Mouse (Mus musculus) liver, adult 2 months (tissue): ENCODE measurements around the gene Dis3l2. TPM values are rescaled to one million over a fixed set of nuclear protein-coding genes. Genes with fewer than 3 reads are reported as not detected.

ENCODE experiments used
- DNase-seq: peaks from one replicate; pipeline ENCODE4 v3.0.0-alpha.2; 2011; ENCODE audit warnings: low read depth, low spot score; ENCODE audit errors: extremely low read depth
- H3K27ac ChIP-seq: fragments of 200-500 bp; replicated peaks from 2 replicates; pipeline ENCODE4 v1.5.1; 2012; ENCODE audit warnings: low read depth, mild to moderate bottlenecking, control low read depth, inconsistent platforms, low read length; ENCODE audit not compliant: insufficient read depth
- H3K27me3 ChIP-seq: fragments of 200-500 bp; 2 replicates; pipeline ENCODE4 v1.6.1; 2012; ENCODE audit warnings: mild to moderate bottlenecking, moderate library complexity, low read length, inconsistent platforms; ENCODE audit not compliant: control insufficient read depth, insufficient read depth
- H3K36me3 ChIP-seq: fragments of 200-500 bp; 2 replicates; pipeline ENCODE4 v1.6.1; 2012; ENCODE audit warnings: low read length, inconsistent platforms; ENCODE audit not compliant: control insufficient read depth, insufficient read depth
- H3K4me1 ChIP-seq: fragments of 200-500 bp; 2 replicates; pipeline ENCODE4 v1.6.1; 2011; ENCODE audit warnings: low read length; ENCODE audit not compliant: control insufficient read depth, insufficient read depth
- H3K4me3 ChIP-seq: fragments of 200-500 bp; 2 replicates; pipeline ENCODE4 v1.5.1; 2011; ENCODE audit warnings: low read depth, mild to moderate bottlenecking, control low read depth, low read length, moderate library complexity; ENCODE audit not compliant: insufficient read depth
- H3K79me2 ChIP-seq: fragments of 200-500 bp; 2 replicates; pipeline ENCODE4 v1.6.1; 2012; ENCODE audit warnings: inconsistent platforms, mild to moderate bottlenecking, low read length, moderate library complexity; ENCODE audit not compliant: control insufficient read depth, insufficient read depth
- H3K9ac ChIP-seq: fragments of 200-500 bp; 2 replicates; pipeline ENCODE4 v1.6.1; 2012; ENCODE audit warnings: low read depth, mild to moderate bottlenecking, control low read depth, inconsistent platforms, low read length
- CTCF ChIP-seq: fragments of 200-500 bp; IDR thresholded peaks from 2 replicates; pipeline ENCODE4 v1.5.1; 2011; ENCODE audit warnings: low read depth, low read length, control low read depth
- POLR2A ChIP-seq: fragments of 200-500 bp; IDR thresholded peaks from 2 replicates; pipeline ENCODE4 v1.6.1; 2011; ENCODE audit warnings: low read length, control low read depth; ENCODE audit not compliant: insufficient read depth; ENCODE audit errors: extremely low read depth
- WGBS: fragments of 180-500 bp; shearing (Covaris S2); methylation state at CpG from one replicate; pipeline ENCODE4 v1.1.7; 2018; 5-methylcytosine and 5-hydroxymethylcytosine counted together
- polyA plus RNA-seq: library from polyadenylated mRNA; depleted of rRNA; stranded (reverse); fragments of >200 nt; gene quantifications from 2 replicates; pipeline ENCODE4 v1.2.3, GENCODE M21; 2012
- total RNA-seq: library from RNA; depleted of rRNA; stranded (reverse); fragments of >200 nt; gene quantifications from 2 replicates; pipeline ENCODE4 v1.2.3, GENCODE M21; 2014

Gene Dis3l2
- total and polyA plus RNA-seq, 2 experiments = 9.0 to 13.4 TPM

DNA sequence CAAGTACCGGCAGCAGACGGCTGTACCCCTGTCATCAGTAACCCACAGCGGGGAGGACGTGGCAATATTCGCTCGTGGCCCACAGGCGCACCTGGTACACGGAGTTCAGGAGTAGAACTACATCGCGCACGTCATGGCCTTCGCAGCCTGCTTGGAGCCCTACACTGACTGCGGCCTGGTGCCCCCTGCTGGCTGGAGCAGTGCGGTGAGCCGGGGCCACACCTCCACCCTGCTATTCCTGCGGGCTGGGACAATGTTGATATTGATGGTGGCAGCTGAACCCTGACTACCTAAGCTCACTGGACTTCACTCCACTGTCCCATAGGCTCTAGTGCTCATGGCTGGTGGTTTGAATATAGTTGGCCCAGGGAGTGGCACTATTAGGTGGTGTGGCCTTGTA lies 367.1 kb downstream of the Dis3l2 start:
- peak; percentile 75 for TF ChIP-seq CTCF
- no peak for TF ChIP-seq POLR2A
- Histone ChIP-seq H3K4me3 (no peak overlapping the region), H3K79me2 (no peaks in the 10 kb centered on the region), H3K9ac (no peak overlapping the region), H3K36me3 (no peaks in the 10 kb centered on the region), H3K27ac (no peak overlapping the region), H3K4me1 (no peaks in the 10 kb centered on the region), H3K27me3 (no peaks in the 10 kb centered on the region)
- DNase-seq = peak; percentile 6
- WGBS = 55% methylated on average over 16 of the region's 16 CpGs

- no peaks in the 10 kb centered on the region for H3K79me2 ChIP-seq
- 92% methylated on average over 8 of the region's 8 CpGs for WGBS
- H3K27ac ChIP-seq = no peak overlapping the region
- no peaks in the 10 kb centered on the region for H3K36me3 ChIP-seq
- H3K4me3 ChIP-seq = no peak overlapping the region
- H3K27me3 ChIP-seq = no peaks in the 10 kb centered on the region
- no peak for DNase-seq
- no peak overlapping the region for H3K9ac ChIP-seq
- no peak for TF ChIP-seq POLR2A
- no peak for TF ChIP-seq CTCF
- H3K4me1 ChIP-seq = no peaks in the 10 kb centered on the region
These were observed 370.2 kb downstream of the Dis3l2 start for GRCm38 (mm10) chr1:87073776-87074175.

DNA sequence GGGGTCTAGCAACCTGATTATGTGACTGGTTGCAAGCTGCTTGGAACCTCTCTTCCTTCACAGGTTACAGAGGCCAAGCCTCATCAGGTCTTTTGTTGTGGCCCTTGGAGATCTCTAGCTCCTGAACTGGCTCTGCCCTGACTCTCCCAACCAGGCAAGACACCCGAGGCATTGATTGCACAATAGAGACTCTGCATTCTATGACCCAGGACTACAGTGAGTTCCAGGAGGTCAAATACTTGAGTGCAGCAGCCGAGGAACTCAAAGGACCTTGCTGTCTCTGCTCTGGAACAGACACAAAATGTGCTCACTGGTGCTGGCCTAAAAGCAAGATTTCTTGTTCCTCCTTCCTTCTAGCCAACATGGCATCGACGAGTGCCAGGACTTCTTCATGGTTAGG lies 382.6 kb downstream of the Dis3l2 start:
- WGBS = 49% methylated on average over 4 of the region's 4 CpGs
- DNase-seq = peak; percentile 25
- H3K4me1 ChIP-seq = no peaks in the 10 kb centered on the region
- no peak overlapping the region for H3K4me3 ChIP-seq
- no peak overlapping the region for H3K27ac ChIP-seq
- no peak overlapping the region for H3K9ac ChIP-seq
- H3K36me3 ChIP-seq = no peaks in the 10 kb centered on the region
- H3K27me3 ChIP-seq = no peaks in the 10 kb centered on the region
- no peaks in the 10 kb centered on the region for H3K79me2 ChIP-seq
- TF ChIP-seq POLR2A (no peak), CTCF (no peak)

DNA sequence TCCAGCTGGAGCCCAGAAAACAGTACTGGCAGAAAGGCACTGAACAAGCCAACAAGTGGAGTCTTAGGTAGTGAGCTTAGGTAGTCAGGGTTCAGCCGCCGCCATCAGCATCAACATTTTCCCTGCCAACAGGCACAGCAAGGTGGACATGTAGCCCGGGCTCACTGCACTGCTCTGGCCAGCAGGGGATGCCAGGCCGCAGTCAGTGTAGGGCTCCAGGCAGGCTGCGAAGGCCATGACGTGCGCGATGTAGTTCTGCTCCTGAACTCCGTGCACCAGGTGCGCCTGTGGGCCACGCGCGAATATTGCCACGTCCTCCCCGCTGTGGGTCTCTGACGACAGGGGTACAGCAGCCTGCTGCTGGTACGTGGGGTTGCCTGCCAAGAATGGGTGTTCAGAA lies 383.4 kb downstream of the Dis3l2 start:
- H3K27ac ChIP-seq = no peak overlapping the region

GRCm38 (mm10) chr1:87089251-87089650 lies 385.6 kb downstream of the Dis3l2 start:
- Histone ChIP-seq H3K27ac (no peak overlapping the region), H3K4me1 (no peaks in the 10 kb centered on the region), H3K27me3 (no peaks in the 10 kb centered on the region), H3K36me3 (no peaks in the 10 kb centered on the region), H3K4me3 (no peak overlapping the region), H3K9ac (no peak overlapping the region), H3K79me2 (no peaks in the 10 kb centered on the region)
- TF ChIP-seq CTCF = no peak
- 89% methylated on average over 11 of the region's 11 CpGs for WGBS
- no peak for DNase-seq

More for the DNA sequence above, 383.4 kb downstream of the Dis3l2 start:
- H3K27me3 ChIP-seq = no peaks in the 10 kb centered on the region
- WGBS = 66% methylated on average over 17 of the region's 17 CpGs
- no peak for TF ChIP-seq POLR2A
- TF ChIP-seq CTCF = no peak
- no peak overlapping the region for H3K9ac ChIP-seq
- no peak for DNase-seq
- H3K4me1 ChIP-seq = no peaks in the 10 kb centered on the region
- no peaks in the 10 kb centered on the region for H3K36me3 ChIP-seq
- no peak overlapping the region for H3K4me3 ChIP-seq
- no peaks in the 10 kb centered on the region for H3K79me2 ChIP-seq

- no peaks in the 10 kb centered on the region for H3K36me3 ChIP-seq
- no peaks in the 10 kb centered on the region for H3K4me1 ChIP-seq
- H3K27me3 ChIP-seq = no peaks in the 10 kb centered on the region
- 84% methylated on average over 4 of the region's 4 CpGs for WGBS
- TF ChIP-seq POLR2A = no peak
- no peak for TF ChIP-seq CTCF
- DNase-seq = no peak
- no peak within 1 kb of the TSS for H3K27ac ChIP-seq
- H3K79me2 ChIP-seq = no peaks in the 10 kb centered on the region
- H3K9ac ChIP-seq = no peak within 1 kb of the TSS
- H3K4me3 ChIP-seq = no peak within 1 kb of the TSS
These were observed 386.2 kb downstream of the Dis3l2 start, which contains the start of gene Alppl2 for GRCm38 (mm10) chr1:87089828-87090227. Gene Alppl2 (minus strand): TSS chr1:87089928.
